Comparison of ENCODE assay signal across 18 mouse cellular contexts in genomic region chr2:136807992-136808726, GRCm38 (mm10).
DNase-seq lines count a peak whose midpoint lies in the region; ATAC-seq and TF ChIP-seq lines count a peak whose summit lies in the region.
"Had no signal": no experiment of that assay in that cellular context is flagged by ENCODE, and none has a peak within 500 bp of the region (broad histone marks: within the 10 kb centered on the region; RNA-seq: fewer than 3 reads in every experiment).

No protein-coding gene starts in this region.

- no peak for DNase-seq in hindbrain, embryonic 14.5 days (ENCODE audit: low spot score)
- peak; percentile 35 for DNase-seq in midbrain, postnatal 0 days (ENCODE audit: low spot score)
- DNase-seq in embryonic facial prominence, embryonic 10.5 days (ENCODE audit: low spot score): peak; percentile 9
- no peak for DNase-seq in urinary bladder, postnatal 10 days (ENCODE audit: low spot score)
- DNase-seq in layer of hippocampus, postnatal 36 days: no peak
- DNase-seq: cerebellum, adult 8-10 months; gastrocnemius, postnatal 10 days; kidney, adult 11 months; lung, postnatal 36 days; right cerebral cortex, postnatal 4 days had no signal

- H3K4me2 ChIP-seq in hindbrain, embryonic 14.5 days (replicated peaks): no peak overlapping the region
- H3K4me2 ChIP-seq in hindbrain, embryonic 16.5 days (ENCODE audit: low read length): no peak overlapping the region
- H3K4me2 ChIP-seq in midbrain, postnatal 0 days (ENCODE audit: low read depth, low read length, poor library complexity, severe bottlenecking): no peak overlapping the region
- no peak overlapping the region for H3K4me2 ChIP-seq in midbrain, embryonic 13.5 days (replicated peaks)
- H3K4me2 ChIP-seq: embryonic facial prominence, embryonic 15.5 days; forebrain, embryonic 15.5 days; midbrain, embryonic 12.5 days; neural tube, embryonic 12.5 days had no signal

- H3K36me3 ChIP-seq in hindbrain, embryonic 14.5 days (replicated peaks; ENCODE audit: control insufficient read depth, insufficient read depth): no peaks in the 10 kb centered on the region
- no peaks in the 10 kb centered on the region for H3K36me3 ChIP-seq in hindbrain, embryonic 16.5 days (ENCODE audit: control insufficient read depth, insufficient read depth, low read length)
- no peaks in the 10 kb centered on the region for H3K36me3 ChIP-seq in midbrain, postnatal 0 days (ENCODE audit: insufficient read depth, low read length)
- H3K36me3 ChIP-seq in midbrain, embryonic 13.5 days: no peaks in the 10 kb centered on the region
- no peaks in the 10 kb centered on the region for H3K36me3 ChIP-seq in embryonic facial prominence, embryonic 10.5 days (replicated peaks)
- H3K36me3 ChIP-seq: embryonic facial prominence, embryonic 15.5 days; forebrain, embryonic 15.5 days; midbrain, embryonic 12.5 days; neural tube, embryonic 12.5 days had no signal

- H3K9me3 ChIP-seq in hindbrain, embryonic 14.5 days (ENCODE audit: control insufficient read depth, low read length): no peaks in the 10 kb centered on the region
- no peaks in the 10 kb centered on the region for H3K9me3 ChIP-seq in hindbrain, embryonic 16.5 days (ENCODE audit: control insufficient read depth, low read length)
- H3K9me3 ChIP-seq in midbrain, postnatal 0 days (ENCODE audit: low read length): no peaks in the 10 kb centered on the region
- no peaks in the 10 kb centered on the region for H3K9me3 ChIP-seq in midbrain, embryonic 13.5 days
- no peaks in the 10 kb centered on the region for H3K9me3 ChIP-seq in embryonic facial prominence, embryonic 10.5 days
- H3K9me3 ChIP-seq: embryonic facial prominence, embryonic 15.5 days; forebrain, embryonic 15.5 days; midbrain, embryonic 12.5 days; neural tube, embryonic 12.5 days had no signal

- no peaks in the 10 kb centered on the region for H3K4me1 ChIP-seq in hindbrain, embryonic 14.5 days (replicated peaks; ENCODE audit: control insufficient read depth, insufficient read depth, low read length)
- H3K4me1 ChIP-seq in hindbrain, embryonic 16.5 days (ENCODE audit: control insufficient read depth, insufficient read depth, low read depth, low read length): no peaks in the 10 kb centered on the region
- no peaks in the 10 kb centered on the region for H3K4me1 ChIP-seq in midbrain, postnatal 0 days (ENCODE audit: insufficient read depth, low read length)
- H3K4me1 ChIP-seq in midbrain, embryonic 13.5 days (replicated peaks): no peaks in the 10 kb centered on the region
- 0 out of 2 replicates have a peak, but pooled peaks cover 3% of the 10 kb centered on the region for H3K4me1 ChIP-seq in embryonic facial prominence, embryonic 10.5 days
- H3K4me1 ChIP-seq: embryonic facial prominence, embryonic 15.5 days; forebrain, embryonic 15.5 days; midbrain, embryonic 12.5 days; neural tube, embryonic 12.5 days had no signal

- 70% methylated on average over 8 of the region's 8 CpGs for WGBS in hindbrain, embryonic 14.5 days
- WGBS in hindbrain, embryonic 16.5 days: 61% methylated on average over 8 of the region's 8 CpGs
- 55% methylated on average over 8 of the region's 8 CpGs for WGBS in midbrain, postnatal 0 days
- 76% methylated on average over 8 of the region's 8 CpGs for WGBS in midbrain, embryonic 13.5 days
- 62% methylated on average over 8 of the region's 8 CpGs for WGBS in embryonic facial prominence, embryonic 10.5 days

- H3K4me3 ChIP-seq in hindbrain, embryonic 14.5 days (replicated peaks; ENCODE audit: low read length): no peak overlapping the region
- H3K4me3 ChIP-seq in hindbrain, embryonic 16.5 days (ENCODE audit: low read length): no peak overlapping the region
- H3K4me3 ChIP-seq in midbrain, postnatal 0 days (ENCODE audit: low read depth, low read length): no peak overlapping the region
- H3K4me3 ChIP-seq in midbrain, embryonic 13.5 days (replicated peaks): no peak overlapping the region
- H3K4me3 ChIP-seq in embryonic facial prominence, embryonic 10.5 days: no peak overlapping the region
- H3K4me3 ChIP-seq: embryonic facial prominence, embryonic 15.5 days; forebrain, embryonic 15.5 days; midbrain, embryonic 12.5 days; neural tube, embryonic 12.5 days had no signal

- no peak overlapping the region for H3K9ac ChIP-seq in hindbrain, embryonic 14.5 days
- no peak overlapping the region for H3K9ac ChIP-seq in hindbrain, embryonic 16.5 days (ENCODE audit: low read depth, low read length)
- H3K9ac ChIP-seq in midbrain, postnatal 0 days (replicated peaks; ENCODE audit: low read length, poor library complexity, severe bottlenecking): no peak overlapping the region
- H3K9ac ChIP-seq in midbrain, embryonic 13.5 days (replicated peaks): no peak overlapping the region
- H3K9ac ChIP-seq: embryonic facial prominence, embryonic 15.5 days; forebrain, embryonic 15.5 days; liver, embryonic 14.5 days; midbrain, embryonic 12.5 days; neural tube, embryonic 12.5 days had no signal

- ATAC-seq in hindbrain, embryonic 14.5 days (ENCODE audit: low FRiP score): no peak
- no peak for ATAC-seq in hindbrain, embryonic 16.5 days
- ATAC-seq in midbrain, postnatal 0 days (ENCODE audit: low FRiP score): no peak
- no peak for ATAC-seq in midbrain, embryonic 13.5 days
- ATAC-seq: forebrain, embryonic 15.5 days had no signal

- no peak for TF ChIP-seq CTCF in midbrain, postnatal 0 days (IDR thresholded peaks at IDR 0.05)

- H3K27ac ChIP-seq in hindbrain, embryonic 14.5 days: peak overlapping the region; percentile 43; the same call in 1 of the 2 replicates
- H3K27ac ChIP-seq in hindbrain, embryonic 16.5 days (ENCODE audit: low read depth, low read length): no peak overlapping the region
- H3K27ac ChIP-seq in midbrain, postnatal 0 days (ENCODE audit: low read depth, low read length): no peak overlapping the region
- H3K27ac ChIP-seq in midbrain, embryonic 13.5 days: no peak overlapping the region
- H3K27ac ChIP-seq in embryonic facial prominence, embryonic 10.5 days (replicated peaks): no peak overlapping the region
- H3K27ac ChIP-seq: embryonic facial prominence, embryonic 15.5 days; forebrain, embryonic 15.5 days; liver, embryonic 14.5 days; midbrain, embryonic 12.5 days; neural tube, embryonic 12.5 days had no signal

- no peaks in the 10 kb centered on the region for H3K27me3 ChIP-seq in hindbrain, embryonic 14.5 days (ENCODE audit: control insufficient read depth, insufficient read depth, low read length)
- H3K27me3 ChIP-seq in hindbrain, embryonic 16.5 days (replicated peaks; ENCODE audit: control insufficient read depth, insufficient read depth, low read length): no peaks in the 10 kb centered on the region
- no peaks in the 10 kb centered on the region for H3K27me3 ChIP-seq in midbrain, postnatal 0 days (ENCODE audit: insufficient read depth, low read length)
- no peaks in the 10 kb centered on the region for H3K27me3 ChIP-seq in midbrain, embryonic 13.5 days
- H3K27me3 ChIP-seq in embryonic facial prominence, embryonic 10.5 days (replicated peaks; ENCODE audit: low read depth, poor library complexity, severe bottlenecking): no peaks in the 10 kb centered on the region
- H3K27me3 ChIP-seq: CH12.LX; embryonic facial prominence, embryonic 15.5 days; forebrain, embryonic 15.5 days; midbrain, embryonic 12.5 days; neural tube, embryonic 12.5 days had no signal

Comparison
In these comparisons a context has a peak if more than half of its experiments do, and no peak if none do; other contexts are left out.
1. DNase-seq: peak in midbrain, postnatal 0 days (single experiment) and embryonic facial prominence, embryonic 10.5 days (single experiment); none in hindbrain, embryonic 14.5 days (single experiment), urinary bladder, postnatal 10 days (single experiment) and layer of hippocampus, postnatal 36 days (0 of 2).